Mouse (Mus musculus) myocyte (in vitro differentiated cells): Measurements from ENCODE around the gene Tmem11. TPM values are rescaled to one million over a fixed set of nuclear protein-coding genes. Genes with fewer than 3 reads are reported as not detected.

ENCODE experiments used
- H3K27me3 ChIP-seq: one replicate; pipeline ENCODE4 v1.6.1; 2011; ENCODE audit not compliant: control insufficient read depth, insufficient read depth, insufficient read length
- H3K36me3 ChIP-seq: one replicate; pipeline ENCODE4 v1.6.1; 2011; ENCODE audit not compliant: control insufficient read depth, insufficient read depth
- H3K4me2 ChIP-seq: one replicate; pipeline ENCODE4 v1.6.1; 2011; ENCODE audit warnings: low read depth, control low read depth
- H3K4me3 ChIP-seq: one replicate; pipeline ENCODE4 v1.5.1; 2011; ENCODE audit warnings: mild to moderate bottlenecking, control low read depth, moderate library complexity
- H3K79me2 ChIP-seq: one replicate; pipeline ENCODE4 v1.6.1; 2011; ENCODE audit not compliant: control insufficient read depth, insufficient read depth
- H3ac ChIP-seq: one replicate; pipeline ENCODE4 v1.6.1; 2011; ENCODE audit not compliant: control insufficient read depth, insufficient read length
- CEBPB ChIP-seq: IDR thresholded peaks from 2 replicates; pipeline ENCODE4 v1.6.1; 2011; ENCODE audit warnings: mild to moderate bottlenecking, moderate library complexity; ENCODE audit not compliant: poor library complexity, insufficient read depth, severe bottlenecking
- E2F4 ChIP-seq: IDR thresholded peaks from one replicate; pipeline ENCODE4 v1.6.1; 2011; ENCODE audit warnings: mild to moderate bottlenecking, control low read depth, moderate library complexity; ENCODE audit not compliant: insufficient read depth
- MAX ChIP-seq: IDR thresholded peaks from one replicate; pipeline ENCODE4 v1.6.1; 2011; ENCODE audit warnings: low read depth, mild to moderate bottlenecking, control low read depth
- MYOD1 ChIP-seq, 3 experiments: IDR thresholded peaks; one replicate each; pipeline ENCODE4 v1.6.1; 2011; ENCODE audit warnings: control low read depth in 2 of 3, low read depth in 2 of 3, mild to moderate bottlenecking in 2 of 3, moderate library complexity in 1 of 3; ENCODE audit not compliant: insufficient read length in 2 of 3, control insufficient read depth in 1 of 3
- MYOG ChIP-seq, 3 experiments: IDR thresholded peaks; one replicate each; pipeline ENCODE4 v1.6.1; 2011; ENCODE audit warnings: control low read depth in 2 of 3, low read depth in 2 of 3, mild to moderate bottlenecking in 2 of 3; ENCODE audit not compliant: insufficient read length in 2 of 3, control insufficient read depth in 1 of 3, insufficient read depth in 1 of 3
- POLR2A ChIP-seq: IDR thresholded peaks from one replicate; pipeline ENCODE4 v1.6.1; 2011; ENCODE audit warnings: low read depth, mild to moderate bottlenecking, control low read depth, moderate library complexity; ENCODE audit not compliant: insufficient read length
- POLR2AphosphoS2 ChIP-seq: IDR thresholded peaks from one replicate; pipeline ENCODE4 v1.6.1; 2011; ENCODE audit warnings: low read depth, control low read depth; ENCODE audit not compliant: insufficient read length
- REST ChIP-seq: IDR thresholded peaks from one replicate; pipeline ENCODE4 v1.6.1; 2011; ENCODE audit warnings: mild to moderate bottlenecking, control low read depth, moderate library complexity; ENCODE audit not compliant: insufficient read depth, insufficient read length
- SRF ChIP-seq: IDR thresholded peaks from one replicate; pipeline ENCODE4 v1.6.1; 2011; ENCODE audit warnings: low read depth; ENCODE audit not compliant: control insufficient read depth, insufficient read length
- TCF12 ChIP-seq: IDR thresholded peaks from one replicate; pipeline ENCODE4 v1.6.1; 2011; ENCODE audit warnings: mild to moderate bottlenecking, control low read depth; ENCODE audit not compliant: poor library complexity, insufficient read depth, severe bottlenecking
- TCF3 ChIP-seq: IDR thresholded peaks from one replicate; pipeline ENCODE4 v1.6.1; 2011; ENCODE audit warnings: low read depth, control low read depth; ENCODE audit not compliant: insufficient read length
- USF1 ChIP-seq: IDR thresholded peaks from one replicate; pipeline ENCODE4 v1.6.1; 2011; ENCODE audit warnings: low read depth, mild to moderate bottlenecking, control low read depth, moderate library complexity
- polyA plus RNA-seq: library from polyadenylated mRNA; unstranded; fragments of >200 nt; fragmentation: generic; extraction: Trizol; gene quantifications from one replicate; pipeline ENCODE4 v1.2.1, GENCODE M21; 2012; ENCODE audit warnings: missing spikeins

Tmem11 gene
- polyA plus RNA-seq, 1 experiment, result 68.7 TPM

DNA sequence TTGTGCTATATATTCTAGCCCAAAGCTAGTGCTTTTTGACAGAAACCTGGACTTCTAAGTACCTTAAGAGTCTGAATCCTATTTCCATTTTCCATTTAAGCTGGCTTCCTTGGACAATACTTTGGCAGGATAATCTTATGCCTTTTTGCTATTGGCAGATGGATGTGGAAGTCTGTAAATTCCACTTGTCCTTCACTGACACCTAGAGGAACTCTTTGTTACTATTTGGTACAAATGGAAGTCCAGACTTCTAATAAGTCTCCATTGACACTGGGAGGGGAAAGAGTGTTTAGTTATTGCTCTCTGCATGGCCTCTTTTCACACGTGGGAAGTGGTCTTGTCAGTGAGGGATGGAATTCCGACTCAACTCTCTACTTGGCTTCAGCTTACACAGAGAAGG lies 50.2 kb downstream of the Tmem11 start:
- H3K27me3 ChIP-seq, result no peaks in the 10 kb centered on the region
- H3ac ChIP-seq, result no peak overlapping the region
- no peak overlapping the region for H3K4me3 ChIP-seq
- peak overlapping the region; percentile 24 for H3K4me2 ChIP-seq
- TF ChIP-seq MYOD1 (IDR thresholded peaks at IDR 0.05; ENCODE audit: control insufficient read depth in 1 of 3, insufficient read length in 2 of 3, low read depth in 2 of 3), result no peak
- TF ChIP-seq TCF3, result no peak
- no peak for TF ChIP-seq MYOG (IDR thresholded peaks at IDR 0.05; ENCODE audit: control insufficient read depth in 1 of 3, insufficient read depth in 1 of 3, insufficient read length in 2 of 3, low read depth in 2 of 3)
- no peak for TF ChIP-seq MAX
- no peak for TF ChIP-seq USF1
- TF ChIP-seq REST, result no peak
- TF ChIP-seq SRF, result no peak
- no peak for TF ChIP-seq CEBPB
- TF ChIP-seq E2F4, result no peak
- TF ChIP-seq POLR2AphosphoS2, result no peak
- TF ChIP-seq POLR2A, result no peak
- TF ChIP-seq TCF12, result no peak
- no peaks in the 10 kb centered on the region for H3K36me3 ChIP-seq
- peaks cover 12% of the 10 kb centered on the region for H3K79me2 ChIP-seq

GRCm38 (mm10) chr11:60827241-60827945 lies 51.7 kb downstream of the Tmem11 start:
- no peaks in the 10 kb centered on the region for H3K27me3 ChIP-seq
- H3K36me3 ChIP-seq, result no peaks in the 10 kb centered on the region
- no peak overlapping the region for H3K4me3 ChIP-seq
- no peak overlapping the region for H3K4me2 ChIP-seq
- no peak for TF ChIP-seq E2F4
- no peak for TF ChIP-seq MAX
- TF ChIP-seq MYOD1 (IDR thresholded peaks at IDR 0.05; ENCODE audit: control insufficient read depth in 1 of 3, insufficient read length in 2 of 3, low read depth in 2 of 3), result no peak
- no peak for TF ChIP-seq TCF3
- TF ChIP-seq POLR2AphosphoS2, result no peak
- no peak for TF ChIP-seq SRF
- TF ChIP-seq CEBPB, result no peak
- no peak for TF ChIP-seq USF1
- TF ChIP-seq TCF12, result no peak
- TF ChIP-seq REST, result no peak
- no peak for TF ChIP-seq POLR2A
- no peak for TF ChIP-seq MYOG (IDR thresholded peaks at IDR 0.05; ENCODE audit: control insufficient read depth in 1 of 3, insufficient read depth in 1 of 3, insufficient read length in 2 of 3, low read depth in 2 of 3)
- no peak overlapping the region for H3ac ChIP-seq
- peaks cover 12% of the 10 kb centered on the region for H3K79me2 ChIP-seq

DNA sequence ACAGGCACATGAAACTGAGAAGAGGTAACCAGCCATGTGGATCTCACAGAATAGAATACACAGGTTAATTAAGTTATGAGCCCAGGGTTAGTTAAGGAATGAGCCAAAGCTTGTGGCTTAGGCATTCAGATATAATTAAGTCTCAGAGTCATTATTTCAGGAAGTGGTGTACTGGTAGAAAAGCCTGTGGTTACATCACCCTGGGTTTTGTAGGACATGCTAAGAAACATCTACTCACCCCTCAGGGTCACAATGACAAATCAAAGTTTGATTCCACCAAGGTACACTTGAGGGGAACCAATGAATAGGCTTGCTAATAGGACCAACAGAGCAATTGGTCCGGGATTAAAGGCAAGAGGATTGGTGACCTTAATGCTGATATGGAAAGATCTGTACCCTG lies 52.4 kb downstream of the Tmem11 start:
- TF ChIP-seq MAX (no peak), TCF12 (no peak), POLR2A (no peak)
- Histone ChIP-seq H3K79me2 (peaks cover 8% of the 10 kb centered on the region), H3K36me3 (no peaks in the 10 kb centered on the region), H3K4me3 (no peak overlapping the region), H3K27me3 (no peaks in the 10 kb centered on the region), H3K4me2 (no peak overlapping the region), H3ac (no peak overlapping the region)

DNA sequence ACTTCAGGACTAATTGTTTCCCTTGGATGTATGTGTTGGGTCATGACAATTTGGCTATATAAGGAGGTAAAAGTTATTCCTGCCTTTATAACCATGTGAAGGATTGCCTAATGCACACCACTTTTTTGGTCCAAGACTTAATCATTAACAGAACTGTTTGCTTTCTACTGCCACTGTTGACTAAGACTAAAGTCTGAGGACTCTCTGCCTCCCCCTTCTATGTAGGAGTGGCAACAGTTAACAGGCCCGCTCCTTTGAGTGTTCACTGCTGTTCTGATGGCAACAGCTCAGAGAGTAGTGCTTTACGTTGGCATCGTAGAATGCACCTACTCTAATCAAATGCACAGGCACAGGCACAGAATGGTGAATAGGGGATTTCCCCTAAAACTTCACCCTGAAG lies 53.9 kb downstream of the Tmem11 start:
- Histone ChIP-seq H3K79me2 (no peaks in the 10 kb centered on the region), H3K27me3 (no peaks in the 10 kb centered on the region), H3K4me2 (no peak overlapping the region), H3K4me3 (no peak overlapping the region), H3ac (no peak overlapping the region), H3K36me3 (no peaks in the 10 kb centered on the region)
- no peak for TF ChIP-seq SRF
- no peak for TF ChIP-seq REST
- TF ChIP-seq TCF3, result no peak
- TF ChIP-seq POLR2A, result no peak
- no peak for TF ChIP-seq MYOD1 (IDR thresholded peaks at IDR 0.05; ENCODE audit: control insufficient read depth in 1 of 3, insufficient read length in 2 of 3, low read depth in 2 of 3)
- TF ChIP-seq CEBPB, result no peak
- no peak for TF ChIP-seq TCF12
- TF ChIP-seq POLR2AphosphoS2, result no peak
- TF ChIP-seq E2F4, result no peak
- TF ChIP-seq MYOG (IDR thresholded peaks at IDR 0.05; ENCODE audit: control insufficient read depth in 1 of 3, insufficient read depth in 1 of 3, insufficient read length in 2 of 3, low read depth in 2 of 3), result no peak
- TF ChIP-seq MAX, result no peak
- no peak for TF ChIP-seq USF1

DNA sequence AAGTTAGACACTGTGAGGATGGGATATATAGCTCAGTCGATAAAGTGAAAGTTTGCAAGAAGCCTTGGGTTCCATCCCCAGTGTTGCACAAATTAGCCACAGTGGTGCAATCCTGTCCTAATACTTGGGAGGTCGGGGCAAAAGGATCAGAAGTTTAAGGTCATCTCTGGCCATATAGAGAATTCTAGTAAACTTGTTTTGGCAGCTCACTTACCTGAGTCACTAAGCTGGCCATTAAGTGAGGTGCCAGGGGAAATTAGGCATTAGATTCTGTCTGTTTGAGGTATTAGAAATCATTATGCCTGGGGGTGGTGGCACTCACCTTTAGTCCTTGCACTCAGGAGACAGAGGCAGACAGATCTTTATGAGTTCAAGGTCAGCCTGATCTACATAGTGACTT lies 55.3 kb downstream of the Tmem11 start:
- no peaks in the 10 kb centered on the region for H3K27me3 ChIP-seq
- no peak overlapping the region for H3K4me3 ChIP-seq
- H3K36me3 ChIP-seq, result no peaks in the 10 kb centered on the region
- no peaks in the 10 kb centered on the region for H3K79me2 ChIP-seq
- no peak overlapping the region for H3ac ChIP-seq
- TF ChIP-seq SRF (no peak), USF1 (no peak), E2F4 (no peak), POLR2AphosphoS2 (no peak), TCF12 (no peak), POLR2A (no peak), TCF3 (no peak), MYOG (IDR thresholded peaks at IDR 0.05; ENCODE audit: control insufficient read depth in 1 of 3, insufficient read depth in 1 of 3, insufficient read length in 2 of 3, low read depth in 2 of 3) (no peak), CEBPB (no peak), MAX (no peak), REST (no peak), MYOD1 (IDR thresholded peaks at IDR 0.05; ENCODE audit: control insufficient read depth in 1 of 3, insufficient read length in 2 of 3, low read depth in 2 of 3) (no peak)
- no peak overlapping the region for H3K4me2 ChIP-seq
